Mouse (Mus musculus) urinary bladder, adult 2 months (tissue): ENCODE data around the gene Dmpk. TPM values are rescaled to one million over a fixed set of nuclear protein-coding genes. Genes with fewer than 3 reads are reported as not detected.

ENCODE experiments used
- polyA plus RNA-seq: library from polyadenylated mRNA; depleted of rRNA; stranded (reverse); fragments of >200 nt; gene quantifications from 2 replicates; pipeline ENCODE4 v1.2.3, GENCODE M21; 2012; rRNA removed

Gene Dmpk
- polyA plus RNA-seq, 1 experiment: 525 TPM

Other genes with a start within 250 kb of the Dmpk start
- 27.2 and 31.4 TPM in 2 replicates for gene Mill2, start 243.9 kb upstream of the Dmpk start, polyA plus RNA-seq
- gene Pglyrp1, start 212.5 kb upstream of the Dmpk start, polyA plus RNA-seq: 3.3 and 3.5 TPM in 2 replicates
- gene Ccdc61, start 173.4 kb upstream of the Dmpk start, polyA plus RNA-seq: 26.9 and 31.4 TPM in 2 replicates
- gene Nova2, start 158.0 kb upstream of the Dmpk start, polyA plus RNA-seq: 0.48 and 1.0 TPM in 2 replicates
- 0.04 TPM in 1 of 2 replicates, not detected in the other for gene Nanos2, start 96.4 kb upstream of the Dmpk start, polyA plus RNA-seq
- 7.5 and 9.5 TPM in 2 replicates for gene Mypop, start 92.6 kb upstream of the Dmpk start, polyA plus RNA-seq
- 15.8 and 20.3 TPM in 2 replicates for gene Irf2bp1, start 79.8 kb upstream of the Dmpk start, polyA plus RNA-seq
- 0.04 TPM in 1 of 2 replicates, not detected in the other for gene Foxa3, start 60.3 kb upstream of the Dmpk start, polyA plus RNA-seq
- 35.0 and 43.7 TPM in 2 replicates for gene Sympk, start 59.5 kb upstream of the Dmpk start, polyA plus RNA-seq
- gene Rsph6a, start 29.2 kb upstream of the Dmpk start, polyA plus RNA-seq: 0.03 TPM in 1 of 2 replicates, not detected in the other
- gene Dmwd, start 7.6 kb upstream of the Dmpk start, polyA plus RNA-seq: 44.9 and 46.4 TPM in 2 replicates
- gene Six5, start 10.7 kb downstream of the Dmpk start, polyA plus RNA-seq: 59.1 and 60.2 TPM in 2 replicates
- gene Gm4969, start 34.5 kb downstream of the Dmpk start, polyA plus RNA-seq: 0.13 and 0.40 TPM in 2 replicates
- 7.2 and 7.7 TPM in 2 replicates for gene Fbxo46, start 36.0 kb downstream of the Dmpk start, polyA plus RNA-seq
- 11.1 and 13.1 TPM in 2 replicates for gene Qpctl, start 65.4 kb downstream of the Dmpk start, polyA plus RNA-seq
- 122 and 124 TPM in 2 replicates for gene Snrpd2, start 65.9 kb downstream of the Dmpk start, polyA plus RNA-seq
- gene Gipr, start 82.3 kb downstream of the Dmpk start, polyA plus RNA-seq: 0.09 and 0.28 TPM in 2 replicates
- gene Eml2, start 92.6 kb downstream of the Dmpk start, polyA plus RNA-seq: 58.3 and 61.8 TPM in 2 replicates
- 13.5 and 14.3 TPM in 2 replicates for gene Gpr4, start 128.7 kb downstream of the Dmpk start, polyA plus RNA-seq
- 18.1 and 19.4 TPM in 2 replicates for gene Opa3, start 144.5 kb downstream of the Dmpk start, polyA plus RNA-seq
- gene Vasp, start 188.0 kb downstream of the Dmpk start, polyA plus RNA-seq: 133 and 146 TPM in 2 replicates
- 0.04 and 0.29 TPM in 2 replicates for gene Ppm1n, start 196.2 kb downstream of the Dmpk start, polyA plus RNA-seq
- gene Rtn2, start 198.8 kb downstream of the Dmpk start, polyA plus RNA-seq: 36.2 and 45.7 TPM in 2 replicates
- gene Fosb, start 226.2 kb downstream of the Dmpk start, polyA plus RNA-seq: 1.5 and 2.6 TPM in 2 replicates